Mouse (Mus musculus) forebrain, embryonic 12.5 days (tissue): Measurements from ENCODE around the gene Gsto2. TPM values are rescaled to one million over a fixed set of nuclear protein-coding genes. Genes with fewer than 3 reads are reported as not detected.

ENCODE experiments used
- ATAC-seq: fragments of 200-750 bp; cut with Nextera tagmentation; 2 replicates; pipeline ENCODE4 v1.8.0; 2017; ENCODE audit warnings: moderate TSS enrichment; ENCODE audit not compliant: low FRiP score
- H3K27ac ChIP-seq: fragments of 300-500 bp; sonication (generic); 2 replicates; pipeline ENCODE4 v1.5.1; 2016; ENCODE audit warnings: mild to moderate bottlenecking
- H3K27me3 ChIP-seq: fragments of 300-500 bp; sonication (generic); 2 replicates; pipeline ENCODE4 v1.6.1; 2016; ENCODE audit warnings: mild to moderate bottlenecking
- H3K36me3 ChIP-seq: fragments of 300-500 bp; sonication (generic); replicated peaks from 2 replicates; pipeline ENCODE4 v1.6.1; 2016; ENCODE audit warnings: mild to moderate bottlenecking
- H3K4me1 ChIP-seq: fragments of 300-500 bp; sonication (generic); 2 replicates; pipeline ENCODE4 v1.6.1; 2016
- H3K4me2 ChIP-seq: fragments of 300-500 bp; sonication (generic); 2 replicates; pipeline ENCODE4 v1.6.1; 2016; ENCODE audit warnings: mild to moderate bottlenecking, moderate library complexity
- H3K4me3 ChIP-seq: fragments of 300-500 bp; sonication (generic); replicated peaks from 2 replicates; pipeline ENCODE4 v1.5.1; 2016; ENCODE audit warnings: mild to moderate bottlenecking
- H3K9ac ChIP-seq: fragments of 300-500 bp; sonication (generic); 2 replicates; pipeline ENCODE4 v1.6.1; 2016; ENCODE audit warnings: mild to moderate bottlenecking
- H3K9me3 ChIP-seq: fragments of 300-500 bp; sonication (generic); 2 replicates; pipeline ENCODE4 v1.6.1; 2016
- WGBS: fragments of 180-500 bp; shearing (Covaris S2); methylation state at CpG from one replicate; pipeline ENCODE4 v1.1.7; 2016; 5-methylcytosine and 5-hydroxymethylcytosine counted together
- polyA plus RNA-seq: library from polyadenylated mRNA; unstranded; fragments of >200 nt; fragmentation: Nextera tagmentation; extraction: Ambion mirVana; gene quantifications from 2 replicates; pipeline ENCODE4 v1.2.1, GENCODE M21; 2016

Gsto2 gene
- 0.95 and 1.3 TPM in 2 replicates for polyA plus RNA-seq

- Histone ChIP-seq H3K27ac (peak within 1 kb of the TSS; percentile 84), H3K9ac (peak within 1 kb of the TSS; percentile 84), H3K4me1 (peaks cover 5% of the 10 kb centered on the region; the same call in 1 of the 2 replicates), H3K4me2 (peak within 1 kb of the TSS; percentile 83), H3K4me3 (peak within 1 kb of the TSS; percentile 71), H3K9me3 (no peaks in the 10 kb centered on the region), H3K27me3 (no peaks in the 10 kb centered on the region; the same call in 1 of the 2 replicates), H3K36me3 (no peaks in the 10 kb centered on the region)
- WGBS: under 1% methylated on average over 49 of the region's 49 CpGs
- ATAC-seq: peak; percentile 100
Observed at GRCm38 (mm10) chr19:47865353-47865947, at the start of gene Gsto2. TSS of gene Gsto2 (plus strand) at chr19:47865534.

- H3K36me3 ChIP-seq: no peaks in the 10 kb centered on the region
- no peaks in the 10 kb centered on the region; the same call in 1 of the 2 replicates for H3K4me1 ChIP-seq
- H3K4me2 ChIP-seq: no peak overlapping the region
- H3K4me3 ChIP-seq: no peak overlapping the region
- no peak for ATAC-seq
- H3K9me3 ChIP-seq: no peaks in the 10 kb centered on the region
- H3K9ac ChIP-seq: no peak overlapping the region
- H3K27ac ChIP-seq: no peak overlapping the region
- 90% methylated on average over 9 of the region's 9 CpGs for WGBS
- 0 out of 2 replicates have a peak, but pooled peaks cover 5% of the 10 kb centered on the region for H3K27me3 ChIP-seq
Observed at GRCm38 (mm10) chr19:47817692-47818091, 47.6 kb upstream of the Gsto2 start.

DNA sequence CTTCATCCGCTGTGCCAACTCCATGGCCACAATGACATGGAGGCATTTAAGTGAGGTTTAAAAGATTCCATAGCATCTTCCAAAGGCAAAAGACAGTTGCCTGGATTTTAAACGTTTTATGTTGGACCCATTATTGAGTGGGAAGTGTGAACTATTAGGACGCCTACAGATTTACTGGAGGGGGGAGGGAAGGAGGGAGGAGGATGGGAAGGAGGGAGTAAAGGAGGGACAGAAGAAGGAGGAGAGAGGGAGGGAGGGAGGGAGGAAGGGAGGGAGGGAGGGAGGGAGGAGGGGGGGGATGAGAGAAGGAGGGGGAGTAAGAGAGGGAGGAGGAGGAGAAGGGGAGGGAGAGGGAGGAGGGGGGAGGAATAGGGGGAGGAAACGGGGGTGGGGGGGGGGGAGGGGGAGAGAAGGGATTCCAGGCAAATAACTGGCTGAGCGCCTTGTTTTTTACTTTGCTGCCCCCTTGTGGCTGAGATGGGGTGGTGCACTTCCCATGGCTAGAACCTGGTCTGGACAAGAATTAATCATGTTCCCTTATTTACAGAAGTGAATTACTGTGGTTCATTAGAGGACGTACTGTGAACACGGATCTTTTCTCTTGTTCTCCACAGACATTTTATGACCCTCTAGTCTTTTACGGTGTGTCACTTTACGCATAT lies 44.4 kb upstream of the Gsto2 start:
- WGBS: 29% methylated on average over 8 of the region's 9 CpGs

GRCm38 (mm10) chr19:47821494-47821872 lies 43.9 kb upstream of the Gsto2 start:
- Histone ChIP-seq H3K36me3 (no peaks in the 10 kb centered on the region), H3K4me2 (no peak overlapping the region), H3K9me3 (no peaks in the 10 kb centered on the region), H3K27ac (no peak overlapping the region), H3K9ac (no peak overlapping the region), H3K27me3 (0 out of 2 replicates have a peak, but pooled peaks cover 16% of the 10 kb centered on the region), H3K4me3 (no peak overlapping the region), H3K4me1 (no peaks in the 10 kb centered on the region; the same call in 1 of the 2 replicates)
- 73% methylated on average over 7 of the region's 7 CpGs for WGBS
- ATAC-seq: no peak; the same call in 1 of the 2 replicates

More for the DNA sequence above, 44.4 kb upstream of the Gsto2 start:
- no peak overlapping the region for H3K9ac ChIP-seq
- 0 out of 2 replicates have a peak, but pooled peaks cover 16% of the 10 kb centered on the region for H3K27me3 ChIP-seq
- no peaks in the 10 kb centered on the region for H3K36me3 ChIP-seq
- H3K4me2 ChIP-seq: no peak overlapping the region
- no peaks in the 10 kb centered on the region for H3K9me3 ChIP-seq
- H3K27ac ChIP-seq: no peak overlapping the region
- no peaks in the 10 kb centered on the region; the same call in 1 of the 2 replicates for H3K4me1 ChIP-seq
- H3K4me3 ChIP-seq: no peak overlapping the region
- peak; percentile 46 for ATAC-seq

DNA sequence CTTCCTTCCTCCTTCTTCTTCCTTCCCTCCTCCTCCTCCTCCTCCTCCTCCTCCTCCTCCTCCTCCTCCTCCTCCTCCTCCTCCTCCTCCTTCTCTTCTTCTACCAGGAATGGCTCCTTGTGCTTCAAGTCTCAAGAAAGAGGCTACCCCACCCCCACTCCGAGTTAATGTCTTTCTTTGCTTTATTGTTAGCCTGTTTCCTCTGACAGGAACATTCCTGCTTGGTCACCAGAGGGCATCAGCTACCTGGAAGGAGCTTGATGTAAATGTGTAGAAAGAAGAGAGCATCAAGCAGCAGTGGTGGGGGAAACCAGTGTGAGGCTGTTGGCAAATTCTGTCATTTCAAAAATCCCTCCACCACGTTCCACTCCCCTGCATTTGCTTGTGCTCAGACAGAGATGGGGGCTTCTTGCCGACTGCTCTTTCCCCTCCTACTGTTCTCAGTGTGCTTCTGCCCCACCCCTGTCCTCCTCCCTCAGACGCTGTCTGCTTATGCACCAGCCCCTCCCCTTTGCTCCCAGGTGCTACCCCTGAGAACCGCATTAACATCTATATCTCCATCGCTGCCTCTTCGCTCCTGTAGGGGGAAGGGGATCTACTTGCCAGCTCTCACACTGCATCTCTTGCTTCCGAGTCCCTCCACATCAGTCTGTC lies 43.1 kb upstream of the Gsto2 start:
- H3K9ac ChIP-seq: no peak overlapping the region
- ATAC-seq: no peak
- H3K9me3 ChIP-seq: no peaks in the 10 kb centered on the region
- no peak overlapping the region for H3K27ac ChIP-seq
- H3K4me2 ChIP-seq: no peak overlapping the region
- no peaks in the 10 kb centered on the region; the same call in 1 of the 2 replicates for H3K4me1 ChIP-seq
- WGBS: 25% methylated on average over 8 of the region's 8 CpGs
- no peak overlapping the region for H3K4me3 ChIP-seq
- H3K36me3 ChIP-seq: no peaks in the 10 kb centered on the region
- 0 out of 2 replicates have a peak, but pooled peaks cover 16% of the 10 kb centered on the region for H3K27me3 ChIP-seq

- Histone ChIP-seq H3K4me3 (no peak overlapping the region), H3K4me2 (no peak overlapping the region), H3K27ac (no peak overlapping the region), H3K4me1 (no peaks in the 10 kb centered on the region; the same call in 1 of the 2 replicates), H3K27me3 (0 out of 2 replicates have a peak, but pooled peaks cover 16% of the 10 kb centered on the region), H3K9ac (no peak overlapping the region), H3K9me3 (no peaks in the 10 kb centered on the region), H3K36me3 (no peaks in the 10 kb centered on the region)
- WGBS: 92% methylated on average over 5 of the region's 5 CpGs
- no peak for ATAC-seq
Observed at GRCm38 (mm10) chr19:47824026-47824425, 41.3 kb upstream of the Gsto2 start.

DNA sequence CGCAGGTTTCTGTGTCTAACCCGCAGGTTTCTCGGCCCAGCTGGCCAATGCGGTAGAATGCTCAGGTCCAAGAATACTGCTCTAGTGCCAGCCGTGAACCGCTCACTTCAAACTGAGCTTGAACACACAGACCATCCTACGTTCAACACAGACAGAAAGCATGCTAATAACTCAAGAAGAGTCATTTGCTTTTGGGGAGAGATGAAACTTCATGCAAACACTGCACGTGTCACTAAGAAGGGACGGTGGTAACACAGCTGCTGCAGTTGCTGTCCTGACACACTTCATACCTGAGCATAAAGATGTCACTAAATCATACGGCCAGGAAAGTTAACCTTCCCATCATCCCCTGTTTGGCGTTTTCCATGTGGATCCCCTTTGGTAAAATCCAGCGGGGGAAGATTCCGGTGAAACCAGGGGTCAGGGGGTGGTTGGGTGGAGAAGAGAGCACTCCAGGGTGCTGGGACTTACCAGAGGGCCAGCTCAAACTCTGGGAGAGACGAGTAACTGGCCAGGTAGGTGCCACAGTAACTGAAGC lies 35.4 kb upstream of the Gsto2 start:
- no peaks in the 10 kb centered on the region for H3K9me3 ChIP-seq
- H3K4me3 ChIP-seq: no peak overlapping the region
- no peak overlapping the region for H3K27ac ChIP-seq
- no peak overlapping the region for H3K4me2 ChIP-seq
- WGBS: 85% methylated on average over 14 of the region's 14 CpGs
- no peak for ATAC-seq
- H3K36me3 ChIP-seq: no peaks in the 10 kb centered on the region
- no peak overlapping the region for H3K9ac ChIP-seq
- 0 out of 2 replicates have a peak, but pooled peaks cover 4% of the 10 kb centered on the region for H3K27me3 ChIP-seq
- no peaks in the 10 kb centered on the region for H3K4me1 ChIP-seq

- no peak for ATAC-seq
- 95% methylated on average over 8 of the region's 8 CpGs for WGBS
Observed at GRCm38 (mm10) chr19:47831111-47831510, 34.2 kb upstream of the Gsto2 start.

GRCm38 (mm10) chr19:47832316-47832715 lies 33.0 kb upstream of the Gsto2 start:
- ATAC-seq: no peak
- peaks cover 4% of the 10 kb centered on the region for H3K4me1 ChIP-seq
- H3K9me3 ChIP-seq: no peaks in the 10 kb centered on the region
- no peak overlapping the region for H3K9ac ChIP-seq
- WGBS: 89% methylated on average over 16 of the region's 16 CpGs
- no peak overlapping the region for H3K27ac ChIP-seq
- no peaks in the 10 kb centered on the region for H3K36me3 ChIP-seq
- H3K4me3 ChIP-seq: no peak overlapping the region
- H3K4me2 ChIP-seq: no peak overlapping the region
- peaks cover 12% of the 10 kb centered on the region for H3K27me3 ChIP-seq

More at GRCm38 (mm10) chr19:47831111-47831510, 34.2 kb upstream of the Gsto2 start:
- Histone ChIP-seq H3K36me3 (no peaks in the 10 kb centered on the region), H3K4me2 (no peak overlapping the region), H3K27ac (no peak overlapping the region), H3K9me3 (no peaks in the 10 kb centered on the region), H3K4me3 (no peak overlapping the region), H3K4me1 (no peaks in the 10 kb centered on the region), H3K9ac (no peak overlapping the region), H3K27me3 (peaks cover 4% of the 10 kb centered on the region; the same call in 1 of the 2 replicates)

DNA sequence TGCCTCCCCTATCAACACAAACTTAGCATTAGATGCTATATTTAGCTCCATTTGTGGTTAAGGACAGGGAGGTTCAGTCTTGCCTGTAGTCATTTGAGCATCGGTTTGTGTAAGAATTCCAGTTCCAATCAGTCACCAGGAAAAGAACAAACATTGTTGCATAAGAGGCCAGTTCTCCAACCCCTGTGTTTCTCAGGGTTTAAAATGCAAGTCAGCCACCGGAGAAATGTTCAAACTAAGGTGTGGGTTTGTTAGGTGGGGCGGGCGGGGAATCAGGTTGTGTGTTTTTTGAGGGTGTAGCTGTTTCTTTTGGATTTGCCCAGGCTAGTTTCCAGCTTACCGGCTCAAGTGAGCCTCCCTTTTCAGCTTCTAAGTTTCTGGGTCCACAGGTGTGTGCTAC lies 30.7 kb upstream of the Gsto2 start:
- Histone ChIP-seq H3K4me1 (peaks cover 4% of the 10 kb centered on the region), H3K27ac (no peak overlapping the region), H3K27me3 (peaks cover 21% of the 10 kb centered on the region)

GRCm38 (mm10) chr19:47835776-47836175 lies 29.6 kb upstream of the Gsto2 start:
- no peak overlapping the region for H3K4me2 ChIP-seq
- no peak overlapping the region for H3K27ac ChIP-seq
- no peak overlapping the region for H3K9ac ChIP-seq
- H3K9me3 ChIP-seq: no peaks in the 10 kb centered on the region
- peaks cover 21% of the 10 kb centered on the region for H3K27me3 ChIP-seq
- peaks cover 4% of the 10 kb centered on the region for H3K4me1 ChIP-seq
- H3K36me3 ChIP-seq: no peaks in the 10 kb centered on the region
- H3K4me3 ChIP-seq: no peak overlapping the region
- no peak for ATAC-seq
- WGBS: 86% methylated on average over 7 of the region's 7 CpGs

More for the DNA sequence above, 30.7 kb upstream of the Gsto2 start:
- Histone ChIP-seq H3K9me3 (no peaks in the 10 kb centered on the region), H3K9ac (no peak overlapping the region), H3K4me3 (no peak overlapping the region), H3K4me2 (no peak overlapping the region), H3K36me3 (no peaks in the 10 kb centered on the region)
- WGBS: 89% methylated on average over 5 of the region's 5 CpGs
- no peak for ATAC-seq
